Mouse (Mus musculus) ES-Bruce4 (cell line): ENCODE measurements around the gene Xirp1. TPM values are rescaled to one million over a fixed set of nuclear protein-coding genes. Genes with fewer than 3 reads are reported as not detected.

Experiments used
- H3K27ac ChIP-seq: 2 replicates; pipeline ENCODE4 v1.5.1; 2012; ENCODE audit warnings: low read length, inconsistent platforms; ENCODE audit not compliant: insufficient read depth
- H3K27me3 ChIP-seq: 2 replicates; pipeline ENCODE4 v1.6.1; 2012; ENCODE audit warnings: mild to moderate bottlenecking, low read length, inconsistent platforms; ENCODE audit not compliant: control insufficient read depth, poor library complexity, insufficient read depth, severe bottlenecking
- H3K36me3 ChIP-seq: 2 replicates; pipeline ENCODE4 v1.6.1; 2012; ENCODE audit warnings: inconsistent platforms, mild to moderate bottlenecking, low read length, moderate library complexity; ENCODE audit not compliant: control insufficient read depth, poor library complexity, insufficient read depth, severe bottlenecking
- H3K4me1 ChIP-seq: one replicate; pipeline ENCODE4 v1.8.1; 2011; ENCODE audit warnings: low read length; ENCODE audit not compliant: control insufficient read depth, insufficient read depth
- H3K4me3 ChIP-seq: 2 replicates; pipeline ENCODE4 v1.5.1; 2011; ENCODE audit warnings: low read depth, mild to moderate bottlenecking, low read length
- H3K9ac ChIP-seq: 2 replicates; pipeline ENCODE4 v1.6.1; 2012; ENCODE audit warnings: low read depth, mild to moderate bottlenecking, inconsistent platforms; ENCODE audit not compliant: poor library complexity, severe bottlenecking
- H3K9me3 ChIP-seq: replicated peaks from 2 replicates; pipeline ENCODE4 v1.6.1; 2012; ENCODE audit warnings: mild to moderate bottlenecking, low read length, inconsistent platforms; ENCODE audit not compliant: control insufficient read depth, poor library complexity, insufficient read depth, severe bottlenecking
- CTCF ChIP-seq: IDR thresholded peaks from one replicate; pipeline ENCODE4 v1.8.1; 2011; ENCODE audit warnings: low read depth, low read length
- EP300 ChIP-seq: IDR thresholded peaks from 2 replicates; pipeline ENCODE4 v1.6.1; 2011; ENCODE audit warnings: low read depth, low read length; ENCODE audit not compliant: insufficient read depth
- POLR2A ChIP-seq: IDR thresholded peaks from one replicate; pipeline ENCODE4 v1.8.1; 2011; ENCODE audit warnings: low read length; ENCODE audit not compliant: insufficient read depth
- polyA plus RNA-seq: library from polyadenylated mRNA; stranded (reverse); fragments of >200 nt; gene quantifications from 2 replicates; pipeline ENCODE4 v1.2.4, GENCODE M21; 2011; ENCODE audit warnings: low read depth; ENCODE audit not compliant: missing spikeins, insufficient read depth, insufficient read length

Gene Xirp1
- polyA plus RNA-seq, 1 experiment: not detected

DNA sequence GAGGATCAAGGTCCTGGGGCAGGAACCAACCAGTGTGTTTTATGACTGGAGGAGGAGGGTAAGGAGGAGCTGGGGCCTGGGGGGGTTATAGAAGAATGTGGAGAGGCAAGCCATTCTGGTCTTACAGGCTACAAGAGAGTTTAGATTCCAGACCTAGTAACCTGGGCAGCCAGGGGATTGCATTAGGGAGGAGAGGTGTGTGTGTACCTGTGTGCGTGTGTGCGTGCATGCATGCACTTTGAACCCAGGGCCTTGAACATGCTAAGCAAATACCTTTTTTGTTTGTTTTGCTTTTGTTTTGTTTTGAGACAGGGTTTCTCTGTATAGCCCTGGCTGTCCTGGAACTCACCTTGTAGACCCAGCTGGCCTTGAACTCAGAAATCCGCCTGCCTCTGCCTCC lies 13.5 kb downstream of the Xirp1 start:
- Histone ChIP-seq H3K4me3 (no peak overlapping the region), H3K36me3 (no peaks in the 10 kb centered on the region), H3K9ac (no peak overlapping the region), H3K27me3 (no peaks in the 10 kb centered on the region), H3K4me1 (peaks cover 4% of the 10 kb centered on the region), H3K27ac (peak overlapping the region; percentile 30; the same call in 1 of the 2 replicates), H3K9me3 (no peaks in the 10 kb centered on the region)
- TF ChIP-seq EP300 (no peak), POLR2A (no peak), CTCF (no peak)

GRCm38 (mm10) chr9:120009226-120009841 lies 14.1 kb downstream of the Xirp1 start:
- Histone ChIP-seq H3K4me1 (peaks cover 4% of the 10 kb centered on the region), H3K9me3 (no peaks in the 10 kb centered on the region), H3K36me3 (no peaks in the 10 kb centered on the region), H3K9ac (no peak overlapping the region), H3K27ac (no peak overlapping the region), H3K4me3 (no peak overlapping the region), H3K27me3 (no peaks in the 10 kb centered on the region)
- TF ChIP-seq POLR2A (no peak), EP300 (no peak), CTCF (no peak)

DNA sequence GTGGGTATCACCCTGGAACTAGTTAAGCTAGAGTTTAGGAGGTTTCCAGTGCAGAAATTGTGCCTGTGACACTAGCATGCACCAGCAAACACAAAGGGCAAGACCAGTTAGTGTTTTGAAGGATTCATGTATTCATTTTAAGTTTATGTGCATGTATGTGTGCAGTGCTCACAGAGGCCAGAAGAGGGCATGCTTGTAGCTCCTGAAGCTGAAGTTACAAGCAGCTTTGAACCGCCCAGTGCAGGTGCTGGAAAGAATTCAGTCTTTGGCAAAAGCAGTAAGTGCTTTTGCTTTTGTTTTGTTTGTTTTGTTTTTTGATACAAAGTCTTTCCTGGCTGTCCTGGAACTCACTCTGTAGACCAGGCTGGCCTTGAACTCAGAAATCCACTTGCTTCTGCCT lies 15.6 kb downstream of the Xirp1 start:
- Histone ChIP-seq H3K36me3 (no peaks in the 10 kb centered on the region), H3K9ac (no peak overlapping the region), H3K27me3 (no peaks in the 10 kb centered on the region), H3K4me1 (peaks cover 7% of the 10 kb centered on the region), H3K4me3 (no peak overlapping the region), H3K9me3 (no peaks in the 10 kb centered on the region), H3K27ac (no peak overlapping the region)
- TF ChIP-seq EP300: no peak
- TF ChIP-seq CTCF: no peak
- no peak for TF ChIP-seq POLR2A

DNA sequence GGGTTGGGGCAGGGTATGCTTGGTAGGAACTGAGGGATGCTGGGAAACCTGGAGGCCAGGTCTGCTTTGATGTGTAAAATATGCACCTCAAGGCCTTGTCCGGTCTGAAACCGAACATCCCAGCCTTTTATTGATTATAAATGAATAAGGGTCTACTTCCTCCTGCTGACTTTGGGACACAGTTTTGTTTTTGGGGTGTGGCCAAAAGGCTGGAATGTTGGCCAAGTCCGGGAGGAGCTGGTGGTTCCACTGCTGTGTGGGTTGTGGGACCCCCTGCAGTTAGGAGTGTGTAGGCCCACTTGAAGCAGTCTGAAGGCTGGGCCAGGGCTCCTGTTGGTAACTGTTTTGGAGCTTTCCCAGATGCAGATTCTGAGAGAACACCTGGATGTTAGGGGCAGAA lies 17.5 kb downstream of the Xirp1 start:
- peak overlapping the region; percentile 94 for H3K27ac ChIP-seq
- no peak overlapping the region for H3K4me3 ChIP-seq
- no peaks in the 10 kb centered on the region for H3K27me3 ChIP-seq
- no peak for TF ChIP-seq POLR2A
- no peak for TF ChIP-seq CTCF
- TF ChIP-seq EP300: peak; percentile 75
- H3K36me3 ChIP-seq: no peaks in the 10 kb centered on the region
- no peaks in the 10 kb centered on the region for H3K9me3 ChIP-seq
- peaks cover 5% of the 10 kb centered on the region for H3K4me1 ChIP-seq
- no peak overlapping the region for H3K9ac ChIP-seq

GRCm38 (mm10) chr9:120002893-120003292 lies 20.5 kb downstream of the Xirp1 start:
- no peaks in the 10 kb centered on the region for H3K36me3 ChIP-seq
- no peaks in the 10 kb centered on the region for H3K9me3 ChIP-seq
- H3K27me3 ChIP-seq: no peaks in the 10 kb centered on the region
- TF ChIP-seq EP300 (peak; percentile 68; the same call in 1 of the 2 replicates), POLR2A (no peak), CTCF (no peak)
- peak overlapping the region; percentile 73 for H3K9ac ChIP-seq
- no peak overlapping the region for H3K4me3 ChIP-seq
- peaks cover 5% of the 10 kb centered on the region for H3K4me1 ChIP-seq
- H3K27ac ChIP-seq: peak overlapping the region; percentile 90

DNA sequence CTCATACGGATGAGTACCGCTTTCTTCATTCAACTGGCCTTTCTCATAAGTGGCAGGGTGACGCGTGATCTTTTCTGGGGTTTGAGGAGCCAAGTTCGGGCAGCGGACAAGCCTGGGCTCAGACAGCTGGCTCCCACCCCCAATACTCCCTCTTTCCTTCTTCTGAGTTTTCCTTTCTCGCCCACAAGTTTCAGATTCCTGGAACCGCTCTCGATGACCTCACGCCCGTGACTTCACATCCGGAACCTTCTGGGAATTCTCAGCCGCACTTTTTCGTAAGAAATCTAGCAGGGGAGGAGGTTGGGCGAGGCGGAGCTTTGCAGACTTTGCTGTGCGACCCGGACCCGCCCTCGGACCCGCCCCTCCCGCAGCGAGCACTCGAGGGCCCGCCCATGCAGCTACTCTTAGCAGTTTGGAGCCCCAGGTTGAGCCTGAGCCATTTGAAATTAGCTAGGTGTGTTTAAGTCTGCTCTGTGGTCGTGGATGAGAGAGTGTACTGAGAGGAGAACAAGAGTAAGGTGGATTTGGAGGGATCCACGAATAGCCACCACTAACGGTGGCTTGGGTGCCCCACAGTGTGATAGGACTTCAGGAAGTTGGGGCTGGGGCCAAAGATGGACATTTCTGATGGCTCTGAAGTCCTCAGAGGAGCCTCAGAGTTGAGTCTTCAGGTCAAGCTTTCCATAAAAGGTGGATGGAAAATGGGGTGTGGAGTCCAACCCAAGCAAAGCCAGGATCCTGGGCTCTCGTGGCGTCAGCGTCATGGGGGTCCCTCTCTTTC lies 21.3 kb downstream of the Xirp1 start:
- peak overlapping the region; percentile 73 for H3K4me3 ChIP-seq
- no peaks in the 10 kb centered on the region for H3K36me3 ChIP-seq
- H3K9ac ChIP-seq: peak overlapping the region; percentile 73
- no peaks in the 10 kb centered on the region for H3K9me3 ChIP-seq
- H3K4me1 ChIP-seq: peaks cover 5% of the 10 kb centered on the region
- H3K27ac ChIP-seq: peak overlapping the region; percentile 88
- TF ChIP-seq POLR2A (peak; percentile 25), EP300 (0 out of 2 replicates have a peak, but pooled peaks have one; percentile 30), CTCF (no peak)
- no peaks in the 10 kb centered on the region for H3K27me3 ChIP-seq
